Mouse (Mus musculus) heart, embryonic 11.5 days (tissue): ENCODE results near the gene Ech1. TPM values are rescaled to one million over a fixed set of nuclear protein-coding genes. Genes with fewer than 3 reads are reported as not detected.

Experiments
- ATAC-seq: fragments of 200-750 bp; cut with Nextera tagmentation; replicated peaks from 2 replicates; pipeline ENCODE4 v1.8.0; 2017; ENCODE audit warnings: moderate library complexity; ENCODE audit not compliant: insufficient number of reproducible peaks, low FRiP score, low TSS enrichment
- H3K27ac ChIP-seq: fragments of 300-500 bp; sonication (generic); 2 replicates; pipeline ENCODE4 v1.5.1; 2014; ENCODE audit warnings: mild to moderate bottlenecking, low read depth, low read length
- H3K27me3 ChIP-seq: fragments of 300-500 bp; sonication (generic); 2 replicates; pipeline ENCODE4 v1.6.1; 2014; ENCODE audit warnings: mild to moderate bottlenecking, low read length, mixed read lengths; ENCODE audit not compliant: control insufficient read depth, insufficient read depth
- H3K36me3 ChIP-seq: fragments of 300-500 bp; sonication (generic); 2 replicates; pipeline ENCODE4 v1.6.1; 2014; ENCODE audit warnings: mild to moderate bottlenecking, low read length, moderate library complexity, mixed read lengths; ENCODE audit not compliant: control insufficient read depth, insufficient read depth
- H3K4me1 ChIP-seq: fragments of 300-500 bp; sonication (generic); 2 replicates; pipeline ENCODE4 v1.6.1; 2014; ENCODE audit warnings: low read length; ENCODE audit not compliant: control insufficient read depth, insufficient read depth
- H3K4me2 ChIP-seq: fragments of 300-500 bp; sonication (generic); 2 replicates; pipeline ENCODE4 v1.6.1; 2014; ENCODE audit warnings: mild to moderate bottlenecking, moderate library complexity
- H3K4me3 ChIP-seq: fragments of 300-500 bp; sonication (generic); 2 replicates; pipeline ENCODE4 v1.5.1; 2014; ENCODE audit warnings: low read depth, low read length
- H3K9ac ChIP-seq: fragments of 300-500 bp; sonication (generic); 2 replicates; pipeline ENCODE4 v1.6.1; 2014; ENCODE audit warnings: mild to moderate bottlenecking, low read depth, low read length, moderate library complexity
- H3K9me3 ChIP-seq: fragments of 300-500 bp; sonication (generic); replicated peaks from 2 replicates; pipeline ENCODE4 v1.6.1; 2016; ENCODE audit warnings: low read length; ENCODE audit not compliant: control insufficient read depth
- whole genome bisulfite sequencing: fragments of 180-500 bp; shearing (Covaris S2); extraction: QIAGEN DNeasy Blood & Tissue Kit; methylation state at CpG from one replicate; pipeline ENCODE4 v1.1.7; 2014; ENCODE audit not compliant: insufficient replicate concordance; 5-methylcytosine and 5-hydroxymethylcytosine counted together
- polyA plus RNA-seq: library from polyadenylated mRNA; unstranded; fragments of >200 nt; fragmentation: Nextera tagmentation; extraction: Ambion mirVana; gene quantifications from 2 replicates; pipeline ENCODE4 v1.2.1, GENCODE M21; 2014

Ech1 gene
- 139 and 149 TPM in 2 replicates for polyA plus RNA-seq

- Histone ChIP-seq H3K4me2 (peak within 1 kb of the TSS; percentile 65), H3K9ac (peak within 1 kb of the TSS; percentile 71), H3K27me3 (no peaks in the 10 kb centered on the region), H3K4me1 (peaks cover 15% of the 10 kb centered on the region), H3K4me3 (peak within 1 kb of the TSS; percentile 45), H3K27ac (peak within 1 kb of the TSS; percentile 88), H3K36me3 (peaks cover 29% of the 10 kb centered on the region), H3K9me3 (no peaks in the 10 kb centered on the region)
- peak; percentile 73 for ATAC-seq
- 2% methylated on average over 33 of the region's 33 CpGs for WGBS
Measured at GRCm38 (mm10) chr7:28824941-28825685, at the start of gene Ech1. TSS of gene Ech1 (plus strand) at chr7:28825217.

GRCm38 (mm10) chr7:28778825-28779224 lies 46.2 kb upstream of the Ech1 start:
- Histone ChIP-seq H3K4me3 (no peak overlapping the region), H3K4me1 (peaks cover 7% of the 10 kb centered on the region), H3K4me2 (no peak overlapping the region), H3K27me3 (no peaks in the 10 kb centered on the region), H3K27ac (no peak overlapping the region), H3K9me3 (no peaks in the 10 kb centered on the region), H3K9ac (no peak overlapping the region), H3K36me3 (no peaks in the 10 kb centered on the region; the same call in 1 of the 2 replicates)
- ATAC-seq: no peak
- 73% methylated on average over 9 of the region's 9 CpGs for WGBS

- Histone ChIP-seq H3K27ac (no peak overlapping the region), H3K9me3 (no peaks in the 10 kb centered on the region), H3K9ac (no peak overlapping the region), H3K4me1 (peaks cover 7% of the 10 kb centered on the region), H3K36me3 (no peaks in the 10 kb centered on the region; the same call in 1 of the 2 replicates), H3K4me2 (no peak overlapping the region), H3K27me3 (no peaks in the 10 kb centered on the region), H3K4me3 (no peak overlapping the region)
- WGBS: 45% methylated on average over 6 of the region's 6 CpGs
- ATAC-seq: no peak
Measured at GRCm38 (mm10) chr7:28780067-28780658, 44.9 kb upstream of the Ech1 start.

DNA sequence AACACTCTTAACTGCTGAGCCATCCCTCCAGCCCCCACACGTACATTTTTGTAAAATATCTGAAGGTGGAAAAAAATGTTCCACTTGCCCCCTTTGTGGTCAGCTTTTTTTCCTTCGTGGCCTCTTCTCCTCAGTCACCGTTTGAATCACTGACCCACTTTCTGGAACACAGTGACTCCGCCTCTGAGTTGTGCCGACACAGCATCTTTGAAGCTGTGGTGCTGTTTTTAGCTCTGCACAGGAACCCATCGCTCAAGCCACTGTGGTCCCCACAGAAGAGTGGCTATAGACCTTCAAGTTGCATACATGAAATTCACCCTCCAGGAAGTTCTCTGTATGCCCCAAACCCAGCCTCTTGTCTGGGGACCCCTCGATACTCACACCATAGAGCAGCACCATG lies 44.2 kb upstream of the Ech1 start:
- Histone ChIP-seq H3K4me1 (peaks cover 7% of the 10 kb centered on the region), H3K9me3 (no peaks in the 10 kb centered on the region), H3K27ac (no peak overlapping the region), H3K4me3 (no peak overlapping the region), H3K9ac (no peak overlapping the region), H3K4me2 (no peak overlapping the region), H3K27me3 (no peaks in the 10 kb centered on the region), H3K36me3 (no peaks in the 10 kb centered on the region; the same call in 1 of the 2 replicates)
- WGBS: 69% methylated on average over 7 of the region's 7 CpGs
- no peak for ATAC-seq

- no peak overlapping the region for H3K27ac ChIP-seq
Measured at GRCm38 (mm10) chr7:28781261-28781663, 43.8 kb upstream of the Ech1 start.

DNA sequence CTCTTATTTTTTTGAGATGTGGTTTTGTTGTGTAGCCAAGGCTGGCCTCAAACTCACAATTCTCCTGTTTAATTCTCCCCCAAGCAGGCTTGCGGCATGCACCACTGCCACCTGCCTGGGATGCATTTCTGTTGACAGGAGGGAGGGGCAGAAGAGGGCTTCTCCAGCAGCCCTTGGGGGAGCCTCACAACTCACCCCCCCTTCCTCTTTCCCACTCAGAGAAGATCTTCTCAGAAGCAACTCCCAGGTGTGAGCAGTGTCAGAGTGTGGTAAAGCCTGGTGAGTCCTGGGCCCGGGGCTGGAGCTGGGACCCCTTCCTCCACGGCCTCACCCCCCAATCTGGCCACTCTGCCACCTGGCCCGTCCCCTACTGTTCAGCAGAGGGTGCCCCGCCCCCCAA lies 39.9 kb upstream of the Ech1 start:
- H3K4me2 ChIP-seq: no peak overlapping the region
- H3K4me3 ChIP-seq: no peak overlapping the region
- H3K27me3 ChIP-seq: no peaks in the 10 kb centered on the region
- no peak overlapping the region for H3K9ac ChIP-seq
- ATAC-seq: no peak
- 77% methylated on average over 4 of the region's 5 CpGs for WGBS
- no peaks in the 10 kb centered on the region; the same call in 1 of the 2 replicates for H3K36me3 ChIP-seq
- peaks cover 6% of the 10 kb centered on the region for H3K4me1 ChIP-seq
- H3K27ac ChIP-seq: no peak overlapping the region
- H3K9me3 ChIP-seq: no peaks in the 10 kb centered on the region

More at GRCm38 (mm10) chr7:28781261-28781663, 43.8 kb upstream of the Ech1 start:
- Histone ChIP-seq H3K9ac (no peak overlapping the region), H3K9me3 (no peaks in the 10 kb centered on the region), H3K4me1 (peaks cover 7% of the 10 kb centered on the region), H3K4me2 (no peak overlapping the region), H3K4me3 (no peak overlapping the region), H3K36me3 (no peaks in the 10 kb centered on the region; the same call in 1 of the 2 replicates), H3K27me3 (no peaks in the 10 kb centered on the region)
- WGBS: 84% methylated on average over 8 of the region's 8 CpGs
- ATAC-seq: no peak

DNA sequence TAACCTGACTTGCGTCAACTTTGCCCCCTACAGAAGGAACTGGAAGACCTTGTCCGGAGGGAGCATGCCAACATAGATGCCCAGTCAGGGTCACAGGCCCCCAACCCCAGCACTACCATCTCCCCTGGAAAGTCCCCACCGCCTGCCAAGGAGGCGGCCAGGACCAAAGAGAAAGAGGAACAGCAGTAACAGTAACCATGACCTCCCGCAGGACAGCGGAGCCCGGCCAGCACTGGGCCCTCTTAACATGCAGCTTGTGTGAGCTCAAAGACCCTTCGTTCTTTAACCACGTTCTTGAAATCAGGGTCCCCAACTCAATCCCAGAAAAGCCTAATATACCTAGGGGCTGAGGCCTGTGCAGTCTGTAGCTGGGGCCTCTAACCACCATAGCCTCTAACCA lies 37.1 kb upstream of the Ech1 start:
- WGBS: 96% methylated on average over 9 of the region's 9 CpGs
- H3K27ac ChIP-seq: no peak overlapping the region

GRCm38 (mm10) chr7:28788307-28789195 lies 36.5 kb upstream of the Ech1 start, which contains the start of gene Rinl:
TSS of gene Rinl (plus strand) at chr7:28788969.
- H3K9ac ChIP-seq: no peak within 1 kb of the TSS
- H3K4me1 ChIP-seq: no peaks in the 10 kb centered on the region
- no peaks in the 10 kb centered on the region; the same call in 1 of the 2 replicates for H3K36me3 ChIP-seq
- 65% methylated on average over 5 of the region's 5 CpGs for WGBS
- no peaks in the 10 kb centered on the region for H3K27me3 ChIP-seq
- no peak within 1 kb of the TSS for H3K4me2 ChIP-seq
- no peak for ATAC-seq
- H3K27ac ChIP-seq: no peak within 1 kb of the TSS
- H3K4me3 ChIP-seq: no peak within 1 kb of the TSS
- no peaks in the 10 kb centered on the region for H3K9me3 ChIP-seq

More for the DNA sequence above, 37.1 kb upstream of the Ech1 start:
- Histone ChIP-seq H3K9ac (no peak overlapping the region), H3K36me3 (no peaks in the 10 kb centered on the region; the same call in 1 of the 2 replicates), H3K4me3 (no peak overlapping the region), H3K4me1 (no peaks in the 10 kb centered on the region), H3K4me2 (no peak overlapping the region), H3K27me3 (no peaks in the 10 kb centered on the region), H3K9me3 (no peaks in the 10 kb centered on the region)
- ATAC-seq: no peak
